Comparison of ENCODE assay signal across 8 mouse cellular contexts in genomic region chrX:7898211-7898610, GRCm38 (mm10). TPM values are rescaled to one million over a fixed set of nuclear protein-coding genes. Genes with fewer than 3 reads are reported as not detected.
DNase-seq lines count a peak whose midpoint lies in the region; ATAC-seq and TF ChIP-seq lines count a peak whose summit lies in the region.

No protein-coding gene starts in this region.

- no peaks in the 10 kb centered on the region for H3K9me3 ChIP-seq in kidney, embryonic 14.5 days (ENCODE audit: control insufficient read depth, low read length)
- no peaks in the 10 kb centered on the region for H3K9me3 ChIP-seq in hindbrain, embryonic 15.5 days
- H3K9me3 ChIP-seq in midbrain, postnatal 0 days (ENCODE audit: low read length) = no peaks in the 10 kb centered on the region

- peak overlapping the region; percentile 23; the same call in 1 of the 2 replicates for H3K9ac ChIP-seq in kidney, embryonic 14.5 days (ENCODE audit: low read depth, low read length)
- peak overlapping the region; percentile 49 for H3K9ac ChIP-seq in hindbrain, embryonic 15.5 days
- peak overlapping the region; percentile 57 for H3K9ac ChIP-seq in midbrain, postnatal 0 days (replicated peaks; ENCODE audit: low read length, poor library complexity, severe bottlenecking)

- H3K27me3 ChIP-seq in kidney, embryonic 14.5 days (ENCODE audit: control insufficient read depth, insufficient read depth, low read length) = no peaks in the 10 kb centered on the region
- H3K27me3 ChIP-seq in hindbrain, embryonic 15.5 days = no peaks in the 10 kb centered on the region
- H3K27me3 ChIP-seq in midbrain, postnatal 0 days (ENCODE audit: insufficient read depth, low read length) = no peaks in the 10 kb centered on the region

- H3K4me3 ChIP-seq in kidney, embryonic 14.5 days (ENCODE audit: low read length) = peak overlapping the region; percentile 56
- peak overlapping the region; percentile 66 for H3K4me3 ChIP-seq in hindbrain, embryonic 15.5 days
- H3K4me3 ChIP-seq in midbrain, postnatal 0 days (ENCODE audit: low read depth, low read length) = peak overlapping the region; percentile 51

- no peak for DNase-seq in kidney, postnatal 14 days
- DNase-seq in T-cell, adult 2 months (ENCODE audit: low spot score) = peak; percentile 20
- no peak for DNase-seq in midbrain, postnatal 0 days (ENCODE audit: low spot score)
- no peak for DNase-seq in ovary, postnatal 10 days (ENCODE audit: low spot score)
- DNase-seq in frontal cortex, postnatal 25 days (ENCODE audit: low spot score in 2 of 2) = no peak

- peak overlapping the region; percentile 49 for H3K4me2 ChIP-seq in kidney, embryonic 14.5 days (replicated peaks; ENCODE audit: low read depth, low read length)
- H3K4me2 ChIP-seq in hindbrain, embryonic 15.5 days = peak overlapping the region; percentile 59
- peak overlapping the region; percentile 50 for H3K4me2 ChIP-seq in midbrain, postnatal 0 days (ENCODE audit: low read depth, low read length, poor library complexity, severe bottlenecking)

- no peak overlapping the region for H3K27ac ChIP-seq in kidney, embryonic 14.5 days (ENCODE audit: low read depth, low read length)
- peak overlapping the region; percentile 93 for H3K27ac ChIP-seq in hindbrain, embryonic 15.5 days (replicated peaks)
- peak overlapping the region; percentile 83 for H3K27ac ChIP-seq in midbrain, postnatal 0 days (ENCODE audit: low read depth, low read length)

- TF ChIP-seq CTCF in midbrain, postnatal 0 days (IDR thresholded peaks at IDR 0.05) = no peak

- 44% methylated on average over 13 of the region's 13 CpGs for WGBS in kidney, embryonic 14.5 days
- 40% methylated on average over 12 of the region's 13 CpGs for WGBS in hindbrain, embryonic 15.5 days
- WGBS in midbrain, postnatal 0 days = 26% methylated on average over 13 of the region's 13 CpGs

- peaks cover 8% of the 10 kb centered on the region; the same call in 1 of the 2 replicates for H3K36me3 ChIP-seq in kidney, embryonic 14.5 days (ENCODE audit: control insufficient read depth, insufficient read depth, low read length)
- peaks cover 16% of the 10 kb centered on the region for H3K36me3 ChIP-seq in hindbrain, embryonic 15.5 days
- peaks cover 4% of the 10 kb centered on the region; the same call in 1 of the 2 replicates for H3K36me3 ChIP-seq in midbrain, postnatal 0 days (ENCODE audit: insufficient read depth, low read length)

- no peak for ATAC-seq in kidney, embryonic 14.5 days (ENCODE audit: low FRiP score, low TSS enrichment)
- ATAC-seq in hindbrain, embryonic 15.5 days (ENCODE audit: low FRiP score, low read depth) = no peak
- ATAC-seq in midbrain, postnatal 0 days (ENCODE audit: low FRiP score) = no peak
- no peak for ATAC-seq in activated CD4-positive, CD25-positive, alpha-beta regulatory T cell, adult 4 months

- H3K4me1 ChIP-seq in kidney, embryonic 14.5 days (ENCODE audit: control insufficient read depth, insufficient read depth, low read length) = no peaks in the 10 kb centered on the region
- H3K4me1 ChIP-seq in hindbrain, embryonic 15.5 days (replicated peaks) = peaks cover 17% of the 10 kb centered on the region
- no peaks in the 10 kb centered on the region for H3K4me1 ChIP-seq in midbrain, postnatal 0 days (ENCODE audit: insufficient read depth, low read length)

RNA-seq across cellular contexts. Expression of gene Pqbp1, which starts 0.9 kb away (rescaled TPM):
- 102 and 113 TPM in 2 replicates for polyA plus RNA-seq in kidney, embryonic 14.5 days (2014; fragmentation: Nextera tagmentation; extraction: Ambion mirVana)
- polyA plus RNA-seq in hindbrain, embryonic 15.5 days (2015; fragmentation: Nextera tagmentation; extraction: Ambion mirVana) = 199 and 209 TPM in 2 replicates
- total RNA-seq in midbrain, postnatal 0 days (2014; rRNA removed) = 136 and 143 TPM in 2 replicates
- 232 and 234 TPM in 2 replicates for polyA plus RNA-seq in midbrain, postnatal 0 days (2015; fragmentation: Nextera tagmentation; extraction: Ambion mirVana)
- polyA plus RNA-seq in activated CD4-positive, CD25-positive, alpha-beta regulatory T cell, adult 4 months (2017; shearing (Covaris generic)) = 100 to 1,000 TPM in 1 of 2 experiments, 10 to 100 TPM in 1; 88.7 to 101 TPM

RNA-seq across cellular contexts. Expression of gene Timm17b, which starts 0.9 kb away (rescaled TPM):
- polyA plus RNA-seq in kidney, embryonic 14.5 days (2014; fragmentation: Nextera tagmentation; extraction: Ambion mirVana) = 173 and 218 TPM in 2 replicates
- 155 and 158 TPM in 2 replicates for polyA plus RNA-seq in hindbrain, embryonic 15.5 days (2015; fragmentation: Nextera tagmentation; extraction: Ambion mirVana)
- 42.6 and 43.4 TPM in 2 replicates for total RNA-seq in midbrain, postnatal 0 days (2014; rRNA removed)
- polyA plus RNA-seq in midbrain, postnatal 0 days (2015; fragmentation: Nextera tagmentation; extraction: Ambion mirVana) = 141 and 145 TPM in 2 replicates
- polyA plus RNA-seq in activated CD4-positive, CD25-positive, alpha-beta regulatory T cell, adult 4 months (2017; shearing (Covaris generic)) = 10 to 100 TPM; 95.9 to 96.8 TPM

RNA-seq across cellular contexts. Expression of gene Gm10491, which starts 9.4 kb away (rescaled TPM):
- not detected in 2 replicates for polyA plus RNA-seq in kidney, embryonic 14.5 days (2014; fragmentation: Nextera tagmentation; extraction: Ambion mirVana)
- not detected in 2 replicates for polyA plus RNA-seq in hindbrain, embryonic 15.5 days (2015; fragmentation: Nextera tagmentation; extraction: Ambion mirVana)
- not detected in 2 replicates for total RNA-seq in midbrain, postnatal 0 days (2014; rRNA removed)
- not detected in 2 replicates for polyA plus RNA-seq in midbrain, postnatal 0 days (2015; fragmentation: Nextera tagmentation; extraction: Ambion mirVana)
- not detected for polyA plus RNA-seq in activated CD4-positive, CD25-positive, alpha-beta regulatory T cell, adult 4 months (2017; shearing (Covaris generic))

RNA-seq across cellular contexts. Expression of gene Gm10490, which starts 11.1 kb away (rescaled TPM):
- not detected in 2 replicates for polyA plus RNA-seq in kidney, embryonic 14.5 days (2014; fragmentation: Nextera tagmentation; extraction: Ambion mirVana)
- not detected in 2 replicates for polyA plus RNA-seq in hindbrain, embryonic 15.5 days (2015; fragmentation: Nextera tagmentation; extraction: Ambion mirVana)
- total RNA-seq in midbrain, postnatal 0 days (2014; rRNA removed) = not detected in 2 replicates
- not detected in 2 replicates for polyA plus RNA-seq in midbrain, postnatal 0 days (2015; fragmentation: Nextera tagmentation; extraction: Ambion mirVana)
- not detected for polyA plus RNA-seq in activated CD4-positive, CD25-positive, alpha-beta regulatory T cell, adult 4 months (2017; shearing (Covaris generic))

RNA-seq across cellular contexts. Expression of gene Slc35a2, which starts 14.4 kb away (rescaled TPM):
- 12.6 and 14.1 TPM in 2 replicates for polyA plus RNA-seq in kidney, embryonic 14.5 days (2014; fragmentation: Nextera tagmentation; extraction: Ambion mirVana)
- 45.7 and 47.7 TPM in 2 replicates for polyA plus RNA-seq in hindbrain, embryonic 15.5 days (2015; fragmentation: Nextera tagmentation; extraction: Ambion mirVana)
- total RNA-seq in midbrain, postnatal 0 days (2014; rRNA removed) = 50.2 and 67.0 TPM in 2 replicates
- 42.9 and 46.2 TPM in 2 replicates for polyA plus RNA-seq in midbrain, postnatal 0 days (2015; fragmentation: Nextera tagmentation; extraction: Ambion mirVana)
- polyA plus RNA-seq in activated CD4-positive, CD25-positive, alpha-beta regulatory T cell, adult 4 months (2017; shearing (Covaris generic)) = 10 to 100 TPM; 11.3 to 17.3 TPM
